Mouse (Mus musculus) neural tube, embryonic 14.5 days (tissue): ENCODE results near the gene Msmp. TPM values are rescaled to one million over a fixed set of nuclear protein-coding genes. Genes with fewer than 3 reads are reported as not detected.

Experiments used
- ATAC-seq: fragments of 200-750 bp; cut with Nextera tagmentation; 2 replicates; pipeline ENCODE4 v1.8.0; 2017; ENCODE audit warnings: low read depth, mild to moderate bottlenecking, moderate TSS enrichment, moderate library complexity
- H3K27ac ChIP-seq: fragments of 300-500 bp; sonication (generic); 2 replicates; pipeline ENCODE4 v1.5.1; 2014; ENCODE audit warnings: low read depth, mild to moderate bottlenecking, control low read depth, low read length, moderate library complexity, mixed read lengths
- H3K27me3 ChIP-seq: fragments of 300-500 bp; sonication (generic); 2 replicates; pipeline ENCODE4 v1.6.1; 2014; ENCODE audit warnings: low read length; ENCODE audit not compliant: control insufficient read depth, insufficient read depth
- H3K36me3 ChIP-seq: fragments of 300-500 bp; sonication (generic); 2 replicates; pipeline ENCODE4 v1.6.1; 2014; ENCODE audit warnings: low read length, mixed read lengths; ENCODE audit not compliant: control insufficient read depth, insufficient read depth
- H3K4me1 ChIP-seq: fragments of 300-500 bp; sonication (generic); 2 replicates; pipeline ENCODE4 v1.6.1; 2014; ENCODE audit warnings: low read length; ENCODE audit not compliant: control insufficient read depth, insufficient read depth
- H3K4me2 ChIP-seq: fragments of 300-500 bp; sonication (generic); 2 replicates; pipeline ENCODE4 v1.6.1; 2014; ENCODE audit warnings: mild to moderate bottlenecking, low read depth, low read length, control low read depth
- H3K4me3 ChIP-seq: fragments of 300-500 bp; sonication (generic); 2 replicates; pipeline ENCODE4 v1.5.1; 2014; ENCODE audit warnings: low read depth, low read length, control low read depth, mixed read lengths
- H3K9ac ChIP-seq: fragments of 300-500 bp; sonication (generic); replicated peaks from 2 replicates; pipeline ENCODE4 v1.6.1; 2014; ENCODE audit warnings: low read depth, mild to moderate bottlenecking, control low read depth, low read length, mixed read lengths
- H3K9me3 ChIP-seq: fragments of 300-500 bp; sonication (generic); 2 replicates; pipeline ENCODE4 v1.6.1; 2016; ENCODE audit warnings: low read length; ENCODE audit not compliant: control insufficient read depth
- WGBS: fragments of 180-500 bp; shearing (Covaris S2); extraction: QIAGEN DNeasy Blood & Tissue Kit; methylation state at CpG from one replicate; pipeline ENCODE4 v1.1.7; 2014; 5-methylcytosine and 5-hydroxymethylcytosine counted together
- polyA plus RNA-seq: library from polyadenylated mRNA; unstranded; fragments of >200 nt; fragmentation: Nextera tagmentation; extraction: Ambion mirVana; gene quantifications from 2 replicates; pipeline ENCODE4 v1.2.1, GENCODE M21; 2014

Msmp gene
- polyA plus RNA-seq, 1 experiment from 2014 or later, result not detected

- WGBS, result 45% methylated on average over 20 of the region's 20 CpGs
- peak; percentile 51; the same call in 1 of the 2 replicates for ATAC-seq
- H3K27ac ChIP-seq, result no peak overlapping the region
- H3K27me3 ChIP-seq, result no peaks in the 10 kb centered on the region
- 0 out of 2 replicates have a peak, but pooled peaks cover 3% of the 10 kb centered on the region for H3K9me3 ChIP-seq
- no peak overlapping the region for H3K4me3 ChIP-seq
- H3K9ac ChIP-seq, result no peak overlapping the region
- no peaks in the 10 kb centered on the region for H3K36me3 ChIP-seq
- H3K4me1 ChIP-seq, result peaks cover 29% of the 10 kb centered on the region
- H3K4me2 ChIP-seq, result no peak overlapping the region; the same call in 1 of the 2 replicates
Measured at GRCm38 (mm10) chr4:43629106-43629817, 45.0 kb upstream of the Msmp start.

- H3K4me3 ChIP-seq, result no peak overlapping the region
- H3K27me3 ChIP-seq, result no peaks in the 10 kb centered on the region
- ATAC-seq, result no peak
- no peak overlapping the region for H3K4me2 ChIP-seq
- H3K4me1 ChIP-seq, result no peaks in the 10 kb centered on the region
- no peak overlapping the region for H3K9ac ChIP-seq
- 88% methylated on average over 4 of the region's 4 CpGs for WGBS
- no peaks in the 10 kb centered on the region for H3K36me3 ChIP-seq
- H3K9me3 ChIP-seq, result no peaks in the 10 kb centered on the region
- H3K27ac ChIP-seq, result no peak overlapping the region
Measured at GRCm38 (mm10) chr4:43620146-43620778, 36.0 kb upstream of the Msmp start.

GRCm38 (mm10) chr4:43613060-43613730 is 28.9 kb upstream of the Msmp start:
- Histone ChIP-seq H3K4me2 (no peak overlapping the region), H3K27ac (no peak overlapping the region), H3K4me3 (no peak overlapping the region), H3K4me1 (no peaks in the 10 kb centered on the region), H3K27me3 (no peaks in the 10 kb centered on the region), H3K9me3 (no peaks in the 10 kb centered on the region), H3K36me3 (no peaks in the 10 kb centered on the region), H3K9ac (no peak overlapping the region)
- WGBS, result 68% methylated on average over 3 of the region's 3 CpGs
- no peak for ATAC-seq

GRCm38 (mm10) chr4:43612534-43612933 is 28.2 kb upstream of the Msmp start:
- Histone ChIP-seq H3K9me3 (no peaks in the 10 kb centered on the region), H3K4me2 (no peak overlapping the region), H3K27ac (no peak overlapping the region), H3K9ac (no peak overlapping the region), H3K27me3 (no peaks in the 10 kb centered on the region), H3K4me1 (no peaks in the 10 kb centered on the region), H3K4me3 (no peak overlapping the region), H3K36me3 (no peaks in the 10 kb centered on the region)
- ATAC-seq, result no peak
- 79% methylated on average over 10 of the region's 10 CpGs for WGBS

- no peak overlapping the region for H3K9ac ChIP-seq
- no peaks in the 10 kb centered on the region for H3K36me3 ChIP-seq
- no peak overlapping the region for H3K27ac ChIP-seq
- WGBS, result 87% methylated on average over 9 of the region's 9 CpGs
- ATAC-seq, result no peak
- no peak overlapping the region for H3K4me3 ChIP-seq
- H3K4me2 ChIP-seq, result no peak overlapping the region
- no peaks in the 10 kb centered on the region for H3K4me1 ChIP-seq
- no peaks in the 10 kb centered on the region for H3K27me3 ChIP-seq
- no peaks in the 10 kb centered on the region for H3K9me3 ChIP-seq
Measured at GRCm38 (mm10) chr4:43604751-43605685, 20.7 kb upstream of the Msmp start.

GRCm38 (mm10) chr4:43604099-43604498 is 19.8 kb upstream of the Msmp start:
- Histone ChIP-seq H3K27me3 (no peaks in the 10 kb centered on the region), H3K4me2 (no peak overlapping the region), H3K4me3 (no peak overlapping the region), H3K4me1 (no peaks in the 10 kb centered on the region), H3K36me3 (no peaks in the 10 kb centered on the region), H3K27ac (no peak overlapping the region), H3K9ac (no peak overlapping the region), H3K9me3 (no peaks in the 10 kb centered on the region)
- 78% methylated on average over 3 of the region's 3 CpGs for WGBS
- no peak for ATAC-seq

- Histone ChIP-seq H3K4me1 (no peaks in the 10 kb centered on the region), H3K27ac (no peak overlapping the region), H3K4me3 (no peak overlapping the region), H3K36me3 (no peaks in the 10 kb centered on the region), H3K9me3 (no peaks in the 10 kb centered on the region), H3K4me2 (no peak overlapping the region), H3K9ac (no peak overlapping the region), H3K27me3 (no peaks in the 10 kb centered on the region)
- 88% methylated on average over 9 of the region's 9 CpGs for WGBS
- ATAC-seq, result no peak
Measured at GRCm38 (mm10) chr4:43600195-43600934, 16.1 kb upstream of the Msmp start.

GRCm38 (mm10) chr4:43598650-43599380 is 14.5 kb upstream of the Msmp start:
- H3K4me2 ChIP-seq, result no peak overlapping the region
- no peaks in the 10 kb centered on the region for H3K9me3 ChIP-seq
- ATAC-seq, result no peak
- H3K9ac ChIP-seq, result no peak overlapping the region
- H3K27me3 ChIP-seq, result no peaks in the 10 kb centered on the region
- H3K27ac ChIP-seq, result no peak overlapping the region
- 84% methylated on average over 7 of the region's 7 CpGs for WGBS
- no peaks in the 10 kb centered on the region for H3K36me3 ChIP-seq
- no peak overlapping the region for H3K4me3 ChIP-seq
- no peaks in the 10 kb centered on the region for H3K4me1 ChIP-seq
